Mouse (Mus musculus) spleen, adult 2 months (tissue): ENCODE results near the gene Gucy2g.

Source experiments
- CTCF ChIP-seq: fragments of 200-500 bp; IDR thresholded peaks from 2 replicates; pipeline ENCODE4 v1.5.1; 2011; ENCODE audit warnings: mild to moderate bottlenecking, inconsistent platforms; ENCODE audit not compliant: insufficient read depth, insufficient read length, insufficient replicate concordance; ENCODE audit errors: extremely low read depth
- POLR2A ChIP-seq: fragments of 200-500 bp; IDR thresholded peaks from 2 replicates; pipeline ENCODE4 v1.6.1; 2011; ENCODE audit warnings: low read depth, low read length, inconsistent platforms

DNA sequence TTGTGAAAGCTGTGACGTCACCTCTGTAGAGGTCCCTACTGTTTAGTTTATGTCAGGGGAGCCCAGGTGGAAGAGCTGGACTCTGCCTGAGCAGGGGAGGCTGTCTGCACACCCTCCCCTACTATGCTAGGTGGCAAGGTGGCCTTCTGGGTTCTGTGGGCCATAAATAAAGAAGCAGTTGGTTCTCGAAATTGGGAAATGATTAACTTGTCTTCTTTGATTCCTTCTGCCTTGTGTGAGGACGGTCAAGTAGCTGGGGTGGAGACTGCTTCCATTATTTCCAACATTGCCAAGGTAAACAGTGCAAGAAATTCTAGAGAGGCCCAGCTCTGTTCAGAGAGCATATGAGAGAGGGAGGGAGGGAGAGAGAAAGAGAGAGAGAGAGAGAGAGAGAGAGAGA lies 27.1 kb upstream of the Gucy2g start:
- TF ChIP-seq CTCF, result no peak
- TF ChIP-seq POLR2A, result no peak
